Comparison of ENCODE assay signal across 8 mouse cellular contexts in the genomic region with DNA sequence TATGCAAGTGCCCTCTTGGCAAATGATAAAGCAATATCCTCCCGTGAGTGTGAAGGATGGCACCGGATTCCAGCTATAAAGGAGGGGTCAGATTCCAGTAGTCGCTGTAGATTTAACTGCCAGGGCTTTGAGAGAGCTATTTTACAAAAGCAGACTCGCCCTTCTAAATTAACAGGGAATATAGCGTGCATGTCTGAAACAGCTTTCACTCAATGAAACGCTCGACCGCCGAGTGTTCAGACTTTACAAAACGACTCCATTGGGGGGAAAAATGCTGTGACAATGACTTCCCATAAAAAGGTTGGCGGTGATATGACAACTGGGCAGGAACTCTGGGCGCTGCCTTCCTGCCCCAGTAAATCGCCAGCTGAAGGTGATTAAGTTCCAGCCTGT. TPM values are rescaled to one million over a fixed set of nuclear protein-coding genes. Genes with fewer than 3 reads are reported as not detected.
DNase-seq lines count a peak whose midpoint lies in the region; ATAC-seq and TF ChIP-seq lines count a peak whose summit lies in the region.

No protein-coding gene starts in this region.

- H3K9me3 ChIP-seq in erythroblast, embryonic 14.5 days (ENCODE audit: control insufficient read depth, low read length): peaks cover 4% of the 10 kb centered on the region
- H3K9me3 ChIP-seq in liver, embryonic 14.5 days (ENCODE audit: control insufficient read depth, low read length): no peaks in the 10 kb centered on the region

- H3K36me3 ChIP-seq in erythroblast, embryonic 14.5 days (ENCODE audit: control insufficient read depth): no peaks in the 10 kb centered on the region
- no peaks in the 10 kb centered on the region for H3K36me3 ChIP-seq in thymus, adult 2 months (ENCODE audit: control insufficient read depth, insufficient read depth, low read length)
- H3K36me3 ChIP-seq in liver, embryonic 14.5 days (replicated peaks; ENCODE audit: control insufficient read depth, insufficient read depth, low read depth): no peaks in the 10 kb centered on the region

- WGBS in thymus, adult 2 months: 24% methylated on average over 13 of the region's 13 CpGs
- 4% methylated on average over 13 of the region's 13 CpGs for WGBS in liver, embryonic 14.5 days (ENCODE audit: insufficient replicate concordance)

- H3K4me2 ChIP-seq in liver, embryonic 14.5 days (ENCODE audit: low read depth): peak overlapping the region; percentile 63

- H3K4me1 ChIP-seq in erythroblast, embryonic 14.5 days (ENCODE audit: control insufficient read depth): peaks cover 7% of the 10 kb centered on the region
- H3K4me1 ChIP-seq in thymus, adult 2 months (replicated peaks; ENCODE audit: control insufficient read depth, insufficient read depth, low read length): peaks cover 6% of the 10 kb centered on the region; the same call in 1 of the 2 replicates
- peaks cover 0 to 4% of the 10 kb centered on the region in 2 experiments; a peak in 2 of 4 replicates for H3K4me1 ChIP-seq in liver, embryonic 14.5 days (replicated peaks; ENCODE audit: control insufficient read depth in 2 of 2, insufficient read depth in 2 of 2, low read length in 1 of 2)

- no peak overlapping the region for H3K9ac ChIP-seq in liver, embryonic 14.5 days (replicated peaks)

- no peak for TF ChIP-seq CTCF in thymus, adult 2 months (IDR thresholded peaks at IDR 0.05; ENCODE audit: borderline replicate concordance, control insufficient read depth, extremely low read depth, insufficient read depth, low read length, poor library complexity)
- TF ChIP-seq CTCF in liver, embryonic 14.5 days (IDR thresholded peaks at IDR 0.05; ENCODE audit: low read depth): no peak

- no peak for DNase-seq in thymus, adult 2 months
- DNase-seq in thymus, postnatal 4 days: no peak
- no peak for DNase-seq in liver, embryonic 14.5 days (ENCODE audit: low read depth in 3 of 3, low spot score in 3 of 3)
- DNase-seq in MN1 (ENCODE audit: low spot score): no peak
- DNase-seq in cerebellum, adult 11-12 months: no peak
- DNase-seq in ovary, postnatal 14 days (ENCODE audit: low spot score): no peak

- no peak for ATAC-seq in erythroblast, adult 5-6 weeks (replicated peaks; ENCODE audit: low FRiP score, poor library complexity, severe bottlenecking)
- ATAC-seq in liver, embryonic 14.5 days (ENCODE audit: insufficient read depth): no peak

- peak overlapping the region; percentile 51 for H3K4me3 ChIP-seq in erythroblast, embryonic 14.5 days (replicated peaks)
- H3K4me3 ChIP-seq in thymus, adult 2 months (ENCODE audit: control insufficient read depth, insufficient read depth, low read length): peak overlapping the region; percentile 40
- peak overlapping the region; percentile 57 to 60 for H3K4me3 ChIP-seq in liver, embryonic 14.5 days (ENCODE audit: insufficient read depth in 1 of 2, low read depth in 2 of 2, low read length in 2 of 2)

- no peak for TF ChIP-seq EP300 in liver, embryonic 14.5 days (IDR thresholded peaks at IDR 0.05; ENCODE audit: low read depth)

- no peak for TF ChIP-seq POLR2A in thymus, adult 2 months (IDR thresholded peaks at IDR 0.05; ENCODE audit: control insufficient read depth, extremely low read depth, insufficient read depth, low read length, poor library complexity)

- H3K27ac ChIP-seq in thymus, adult 2 months (ENCODE audit: control insufficient read depth, insufficient read depth, low read length): no peak overlapping the region
- no peak overlapping the region for H3K27ac ChIP-seq in liver, embryonic 14.5 days

- peaks cover 42% of the 10 kb centered on the region for H3K27me3 ChIP-seq in erythroblast, embryonic 14.5 days (ENCODE audit: control insufficient read depth)
- H3K27me3 ChIP-seq in thymus, adult 2 months (ENCODE audit: control insufficient read depth, insufficient read depth, low read length): peaks cover 11% of the 10 kb centered on the region; the same call in 1 of the 2 replicates
- peaks cover 21% of the 10 kb centered on the region for H3K27me3 ChIP-seq in liver, embryonic 14.5 days (ENCODE audit: control insufficient read depth, insufficient read depth, low read length)

RNA-seq across cellular contexts. Expression of gene Srgap1, which starts 0.6 kb away (rescaled TPM):
- under 0.01 and 0.20 TPM in 2 replicates for polyA plus RNA-seq in erythroblast, embryonic 14.5 days (2012)
- total RNA-seq in erythroblast, adult 5-6 weeks (2015; ENCODE audit: low replicate concordance): not detected in 2 replicates
- total RNA-seq in erythroblast, adult 5-6 weeks (2017; ENCODE audit: low replicate concordance): not detected in 2 replicates
- polyA plus RNA-seq in thymus, adult 2 months (2012; rRNA removed): 1.0 and 1.2 TPM in 2 replicates
- polyA plus RNA-seq in liver, embryonic 14.5 days (2012; rRNA removed): 0.60 and 0.66 TPM in 2 replicates
- polyA plus RNA-seq in liver, embryonic 14.5 days (2014; fragmentation: Nextera tagmentation; extraction: Ambion mirVana): 0.59 and 0.79 TPM in 2 replicates

RNA-seq across cellular contexts. Expression of gene Rxylt1, which starts 50.7 kb away (rescaled TPM):
- polyA plus RNA-seq in erythroblast, embryonic 14.5 days (2012): 0.09 and 0.44 TPM in 2 replicates
- total RNA-seq in erythroblast, adult 5-6 weeks (2015; ENCODE audit: low replicate concordance): 6.9 and 9.8 TPM in 2 replicates
- total RNA-seq in erythroblast, adult 5-6 weeks (2017; ENCODE audit: low replicate concordance): 0.84 and 1.4 TPM in 2 replicates
- 4.0 and 4.6 TPM in 2 replicates for polyA plus RNA-seq in thymus, adult 2 months (2012; rRNA removed)
- polyA plus RNA-seq in liver, embryonic 14.5 days (2012; rRNA removed): 1.5 and 4.2 TPM in 2 replicates
- 12.9 and 13.6 TPM in 2 replicates for polyA plus RNA-seq in liver, embryonic 14.5 days (2014; fragmentation: Nextera tagmentation; extraction: Ambion mirVana)
